Mouse (Mus musculus): Measurements from ENCODE around the gene Fam122a. TPM values are rescaled to one million over a fixed set of nuclear protein-coding genes. Genes with fewer than 3 reads are reported as not detected.

Fam122a gene
- polyA plus RNA-seq, 1 experiment from 2014 or later: 49.7 TPM

- Histone ChIP-seq H3K9ac (no peak overlapping the region), H3K4me1 (peaks cover 12% of the 10 kb centered on the region), H3K4me2 (no peak overlapping the region), H3K27ac (no peak overlapping the region), H3K9me3 (replicated peaks) (no peaks in the 10 kb centered on the region), H3K36me3 (no peaks in the 10 kb centered on the region), H3K4me3 (replicated peaks) (no peak overlapping the region), H3K27me3 (no peaks in the 10 kb centered on the region)
- no peak for ATAC-seq (replicated peaks; ENCODE audit: low FRiP score)
- WGBS: 76% methylated on average over 7 of the region's 7 CpGs
These were observed 34.8 kb upstream of the Fam122a start for GRCm38 (mm10) chr19:24511939-24512338.

- Histone ChIP-seq H3K4me1 (peaks cover 12% of the 10 kb centered on the region), H3K4me3 (replicated peaks) (no peak overlapping the region), H3K4me2 (no peak overlapping the region), H3K27me3 (no peaks in the 10 kb centered on the region), H3K27ac (no peak overlapping the region), H3K36me3 (no peaks in the 10 kb centered on the region), H3K9me3 (replicated peaks) (no peaks in the 10 kb centered on the region), H3K9ac (no peak overlapping the region)
- 75% methylated on average over 6 of the region's 6 CpGs for WGBS
- ATAC-seq (replicated peaks; ENCODE audit: low FRiP score): no peak
These were observed 32.2 kb upstream of the Fam122a start for GRCm38 (mm10) chr19:24509391-24509790.

- WGBS: 28% methylated on average over 13 of the region's 13 CpGs
- Histone ChIP-seq H3K36me3 (no peaks in the 10 kb centered on the region), H3K4me1 (peaks cover 12% of the 10 kb centered on the region), H3K27me3 (no peaks in the 10 kb centered on the region), H3K27ac (no peak overlapping the region), H3K4me3 (replicated peaks) (no peak overlapping the region), H3K4me2 (no peak overlapping the region), H3K9ac (no peak overlapping the region), H3K9me3 (replicated peaks) (no peaks in the 10 kb centered on the region)
- no peak for ATAC-seq (replicated peaks; ENCODE audit: low FRiP score)
These were observed 31.1 kb upstream of the Fam122a start for GRCm38 (mm10) chr19:24508087-24508767.

DNA sequence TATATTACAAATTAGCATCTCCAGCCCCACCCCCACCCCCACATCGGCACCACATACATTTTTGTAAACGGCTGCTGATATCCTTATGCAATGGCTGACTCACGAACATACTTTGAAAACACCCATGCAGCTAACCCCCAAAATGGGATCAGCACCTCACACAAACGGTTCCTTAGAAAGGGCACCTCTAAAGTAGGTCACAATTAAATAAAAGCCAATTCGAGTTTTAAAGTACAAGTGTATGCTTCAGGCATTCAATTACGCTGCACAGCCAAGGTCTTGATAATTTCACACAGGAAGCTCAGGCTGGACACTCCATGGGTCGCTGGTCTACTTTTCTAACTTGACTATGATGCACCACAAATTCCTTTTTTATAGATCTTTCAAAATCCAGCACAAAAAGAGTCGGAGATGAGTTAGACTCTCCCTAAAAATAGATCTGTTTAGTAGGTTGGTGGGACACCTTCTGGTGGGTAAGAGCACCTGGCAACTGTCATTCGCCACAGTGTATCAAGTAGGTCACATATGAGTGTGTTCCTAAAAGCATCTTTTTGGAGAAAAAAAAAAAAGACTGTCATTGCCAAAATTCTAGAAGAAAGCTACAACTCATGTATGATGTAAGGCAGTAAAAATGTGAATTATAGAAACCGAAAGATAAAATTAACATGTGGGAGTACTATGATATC, 25.7 kb upstream of the Fam122a start:
- 84% methylated on average over 10 of the region's 10 CpGs for WGBS
- ATAC-seq (replicated peaks; ENCODE audit: low FRiP score): no peak
- no peaks in the 10 kb centered on the region for H3K27me3 ChIP-seq
- H3K9ac ChIP-seq: no peak overlapping the region
- H3K27ac ChIP-seq: no peak overlapping the region
- H3K4me1 ChIP-seq: peaks cover 2% of the 10 kb centered on the region
- no peak overlapping the region for H3K4me2 ChIP-seq
- H3K36me3 ChIP-seq: no peaks in the 10 kb centered on the region
- H3K9me3 ChIP-seq (replicated peaks): no peaks in the 10 kb centered on the region
- no peak overlapping the region for H3K4me3 ChIP-seq (replicated peaks)

DNA sequence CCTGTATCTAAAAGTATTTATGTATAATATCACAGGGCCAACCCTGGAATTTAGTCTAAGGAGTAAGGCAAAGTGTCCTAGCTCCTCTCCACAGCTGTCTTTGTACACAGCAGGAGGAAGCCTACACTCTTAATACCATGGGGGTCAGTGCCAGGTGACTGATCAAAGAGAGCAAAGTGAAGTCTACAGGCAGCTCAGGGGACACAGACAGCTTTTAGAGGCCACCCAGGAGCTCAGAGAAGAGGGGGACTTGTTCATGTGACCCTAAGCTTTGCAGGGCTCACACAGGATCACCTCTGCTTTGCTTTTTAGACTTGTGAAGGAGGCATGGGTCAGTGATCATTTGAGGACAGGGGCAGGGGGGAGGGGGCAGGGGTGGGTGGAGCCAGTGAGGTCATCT, 24.4 kb upstream of the Fam122a start:
- ATAC-seq (replicated peaks; ENCODE audit: low FRiP score): peak; percentile 49; the same call in 1 of the 2 replicates
- Histone ChIP-seq H3K4me2 (no peak overlapping the region), H3K9ac (no peak overlapping the region), H3K4me3 (replicated peaks) (no peak overlapping the region), H3K36me3 (no peaks in the 10 kb centered on the region), H3K9me3 (replicated peaks) (no peaks in the 10 kb centered on the region), H3K27me3 (no peaks in the 10 kb centered on the region), H3K27ac (no peak overlapping the region), H3K4me1 (no peaks in the 10 kb centered on the region)

GRCm38 (mm10) chr19:24500431-24500830, 23.3 kb upstream of the Fam122a start:
- H3K4me2 ChIP-seq: no peak overlapping the region
- H3K27me3 ChIP-seq: no peaks in the 10 kb centered on the region
- H3K9ac ChIP-seq: no peak overlapping the region
- no peak for ATAC-seq (replicated peaks; ENCODE audit: low FRiP score)
- WGBS: 84% methylated on average over 5 of the region's 5 CpGs
- no peak overlapping the region for H3K4me3 ChIP-seq (replicated peaks)
- H3K9me3 ChIP-seq (replicated peaks): no peaks in the 10 kb centered on the region
- H3K27ac ChIP-seq: no peak overlapping the region
- no peaks in the 10 kb centered on the region for H3K36me3 ChIP-seq
- H3K4me1 ChIP-seq: no peaks in the 10 kb centered on the region

DNA sequence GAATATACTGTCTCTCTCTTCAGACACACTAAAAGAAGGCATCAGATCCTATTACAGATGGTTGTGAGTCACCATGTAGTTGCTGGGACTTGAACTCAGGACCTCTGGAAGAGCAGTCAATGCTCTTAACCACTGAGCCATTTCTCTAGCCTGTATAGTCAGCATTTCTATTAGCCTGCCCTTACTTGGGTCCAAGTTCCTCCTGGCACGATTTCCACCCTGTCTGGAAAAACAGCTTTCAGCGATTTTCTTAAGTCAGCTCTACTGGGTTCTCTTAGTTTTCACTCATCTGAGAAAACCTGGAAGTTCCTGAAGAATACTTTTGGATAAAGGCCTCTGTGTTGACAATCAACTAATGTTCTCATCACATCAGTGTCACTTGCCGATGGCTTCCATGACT, 22.1 kb upstream of the Fam122a start:
- no peaks in the 10 kb centered on the region for H3K9me3 ChIP-seq (replicated peaks)
- ATAC-seq (replicated peaks; ENCODE audit: low FRiP score): no peak
- no peak overlapping the region for H3K9ac ChIP-seq
- H3K4me1 ChIP-seq: no peaks in the 10 kb centered on the region
- H3K4me2 ChIP-seq: no peak overlapping the region
- H3K36me3 ChIP-seq: no peaks in the 10 kb centered on the region
- 83% methylated on average over 3 of the region's 3 CpGs for WGBS
- no peak overlapping the region for H3K4me3 ChIP-seq (replicated peaks)
- no peaks in the 10 kb centered on the region for H3K27me3 ChIP-seq
- H3K27ac ChIP-seq: no peak overlapping the region

DNA sequence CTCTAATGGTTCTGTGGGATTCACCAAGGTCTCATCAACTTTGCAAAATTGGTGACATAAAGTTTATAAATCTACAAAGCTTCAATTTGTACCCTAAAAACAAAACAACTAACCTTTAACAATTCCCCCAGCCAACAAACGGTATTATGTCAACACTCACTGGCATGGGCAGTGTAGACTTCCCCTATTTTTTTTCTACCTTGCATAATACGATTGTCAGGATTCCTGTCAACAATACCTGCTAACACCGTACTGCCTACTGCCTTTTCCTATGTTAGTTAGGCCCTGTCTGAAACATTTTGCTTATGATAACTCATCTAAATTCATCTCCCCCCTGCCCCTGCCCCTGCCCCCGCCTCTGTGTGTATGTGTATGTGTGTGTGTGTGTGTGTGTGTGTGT, 16.7 kb upstream of the Fam122a start:
- 75% methylated on average over 4 of the region's 4 CpGs for WGBS

DNA sequence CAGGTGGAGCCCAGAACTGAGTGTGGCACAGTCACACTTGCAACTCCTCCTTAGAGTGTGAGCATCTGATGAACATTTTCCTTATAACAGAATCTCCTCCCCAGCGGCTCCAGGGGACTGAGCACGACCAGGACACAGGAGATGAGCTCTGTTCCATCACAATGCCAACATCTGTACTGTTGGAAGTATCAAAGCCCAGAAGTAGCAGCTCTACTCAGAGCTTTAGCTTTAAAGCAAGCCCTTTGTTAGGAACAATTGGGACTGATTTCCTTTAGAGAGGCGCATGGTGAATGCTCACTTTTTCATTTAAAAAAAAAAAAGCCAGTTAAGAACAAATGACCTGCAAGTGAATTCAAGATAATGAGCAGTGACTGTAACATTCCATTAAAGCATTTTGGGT, 14.7 kb upstream of the Fam122a start:
- no peak for ATAC-seq (replicated peaks; ENCODE audit: low FRiP score)
- H3K27ac ChIP-seq: no peak overlapping the region
- no peak overlapping the region for H3K4me3 ChIP-seq (replicated peaks)
- H3K36me3 ChIP-seq: no peaks in the 10 kb centered on the region
- no peaks in the 10 kb centered on the region for H3K9me3 ChIP-seq (replicated peaks)
- 61% methylated on average over 3 of the region's 3 CpGs for WGBS
- H3K4me2 ChIP-seq: no peak overlapping the region
- no peaks in the 10 kb centered on the region for H3K4me1 ChIP-seq
- no peak overlapping the region for H3K9ac ChIP-seq
- no peaks in the 10 kb centered on the region for H3K27me3 ChIP-seq

More for the DNA sequence above, 16.7 kb upstream of the Fam122a start:
- Histone ChIP-seq H3K36me3 (no peaks in the 10 kb centered on the region), H3K9me3 (replicated peaks) (no peaks in the 10 kb centered on the region), H3K9ac (no peak overlapping the region), H3K4me1 (no peaks in the 10 kb centered on the region), H3K27ac (no peak overlapping the region), H3K4me3 (replicated peaks) (no peak overlapping the region), H3K4me2 (no peak overlapping the region), H3K27me3 (no peaks in the 10 kb centered on the region)
- ATAC-seq (replicated peaks; ENCODE audit: low FRiP score): no peak

- Histone ChIP-seq H3K27ac (no peak overlapping the region), H3K4me1 (no peaks in the 10 kb centered on the region), H3K4me2 (no peak overlapping the region), H3K9ac (no peak overlapping the region), H3K9me3 (replicated peaks) (no peaks in the 10 kb centered on the region), H3K27me3 (no peaks in the 10 kb centered on the region), H3K36me3 (no peaks in the 10 kb centered on the region), H3K4me3 (replicated peaks) (no peak overlapping the region)
- no peak for ATAC-seq (replicated peaks; ENCODE audit: low FRiP score)
- WGBS: 75% methylated on average over 5 of the region's 5 CpGs
These were observed 13.1 kb upstream of the Fam122a start for GRCm38 (mm10) chr19:24490275-24490674.

DNA sequence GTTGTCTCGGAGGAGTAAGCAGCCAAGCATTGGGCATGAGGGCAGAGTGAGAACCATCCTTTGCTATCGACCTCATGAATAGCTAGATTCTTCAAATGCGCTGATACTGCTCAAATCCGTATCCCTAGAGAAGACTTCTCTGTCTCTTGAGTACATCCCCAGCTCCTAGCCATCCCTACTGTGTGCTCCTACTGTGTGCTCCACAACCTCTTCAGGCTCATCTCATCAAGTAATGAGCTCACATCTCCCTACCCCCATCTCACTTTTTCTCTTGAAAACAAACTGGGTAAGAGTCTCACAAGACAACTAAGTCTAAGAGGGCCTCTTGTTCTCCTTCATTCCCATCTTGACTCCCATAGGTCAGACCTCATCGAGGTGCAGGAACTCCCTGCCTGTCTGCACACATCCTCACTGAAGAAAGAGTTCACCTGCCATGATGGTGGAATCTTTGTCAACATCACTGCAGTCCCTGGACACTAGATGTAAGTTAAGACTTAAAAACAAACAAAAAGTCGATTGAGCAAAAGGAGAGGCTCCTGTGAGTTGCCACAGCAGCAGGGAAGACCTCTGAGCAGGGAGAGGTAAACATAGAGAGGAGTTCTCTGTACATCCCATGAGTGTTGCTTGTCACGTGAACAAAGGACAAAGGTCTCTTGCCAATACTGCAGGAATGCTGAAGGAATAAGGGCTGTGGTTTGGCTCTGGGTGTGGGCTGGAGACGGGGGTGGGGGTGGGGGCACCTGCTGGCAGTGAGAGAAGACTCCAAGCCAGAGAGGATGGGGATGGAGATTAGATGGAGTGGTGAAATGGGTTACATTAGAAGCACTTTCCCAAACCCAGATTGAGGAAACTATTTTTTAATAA, 9.5 kb upstream of the Fam122a start:
- Histone ChIP-seq H3K4me3 (replicated peaks) (no peak overlapping the region), H3K4me2 (no peak overlapping the region), H3K36me3 (no peaks in the 10 kb centered on the region), H3K9me3 (replicated peaks) (no peaks in the 10 kb centered on the region), H3K9ac (no peak overlapping the region), H3K27ac (no peak overlapping the region), H3K27me3 (no peaks in the 10 kb centered on the region), H3K4me1 (no peaks in the 10 kb centered on the region)
- WGBS: 80% methylated on average over 8 of the region's 8 CpGs
- ATAC-seq (replicated peaks; ENCODE audit: low FRiP score): no peak

- Histone ChIP-seq H3K4me1 (no peaks in the 10 kb centered on the region), H3K4me3 (replicated peaks) (no peak overlapping the region), H3K9me3 (replicated peaks) (no peaks in the 10 kb centered on the region), H3K27ac (no peak overlapping the region), H3K9ac (no peak overlapping the region), H3K27me3 (no peaks in the 10 kb centered on the region), H3K4me2 (no peak overlapping the region), H3K36me3 (no peaks in the 10 kb centered on the region)
- no peak for ATAC-seq (replicated peaks; ENCODE audit: low FRiP score)
- 75% methylated on average over 4 of the region's 4 CpGs for WGBS
These were observed 7.5 kb upstream of the Fam122a start for GRCm38 (mm10) chr19:24484612-24485194.
